Mouse (Mus musculus): ENCODE measurements around the gene Gm49711.
"Not testable (repeated sequence)": the region's sequence is repeated elsewhere in the genome, so short reads cannot be mapped to it uniquely, and the experiment has no call there.

The Gm49711 gene

GRCm38 (mm10) chr16:92064801-92065200 lies 6.7 kb downstream of the Gm49711 start:
- no peak for DNase-seq

- no peak for DNase-seq
Observed at GRCm38 (mm10) chr16:92070338-92070737, 12.2 kb downstream of the Gm49711 start.

DNA sequence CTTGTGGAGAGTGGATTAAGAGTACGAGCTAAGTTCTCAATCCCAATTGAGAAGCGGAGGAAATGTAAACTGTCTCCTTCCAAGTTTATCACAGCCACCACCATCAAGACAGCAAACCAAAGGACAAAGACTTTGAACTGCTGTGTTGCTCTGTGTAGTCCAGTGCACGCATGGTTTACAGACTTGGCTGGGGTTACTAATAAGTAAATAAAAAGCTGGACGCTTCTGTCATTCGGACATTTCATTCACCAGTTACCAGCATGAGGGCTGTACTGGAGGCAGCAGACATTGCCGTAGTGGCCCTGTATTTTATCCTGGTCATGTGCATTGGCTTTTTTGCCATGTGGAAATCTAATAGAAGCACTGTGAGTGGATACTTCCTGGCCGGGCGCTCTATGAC lies 18.7 kb downstream of the Gm49711 start:
- no peak for DNase-seq

GRCm38 (mm10) chr16:92083771-92084453 lies 25.8 kb downstream of the Gm49711 start:
- no peak for DNase-seq

DNA sequence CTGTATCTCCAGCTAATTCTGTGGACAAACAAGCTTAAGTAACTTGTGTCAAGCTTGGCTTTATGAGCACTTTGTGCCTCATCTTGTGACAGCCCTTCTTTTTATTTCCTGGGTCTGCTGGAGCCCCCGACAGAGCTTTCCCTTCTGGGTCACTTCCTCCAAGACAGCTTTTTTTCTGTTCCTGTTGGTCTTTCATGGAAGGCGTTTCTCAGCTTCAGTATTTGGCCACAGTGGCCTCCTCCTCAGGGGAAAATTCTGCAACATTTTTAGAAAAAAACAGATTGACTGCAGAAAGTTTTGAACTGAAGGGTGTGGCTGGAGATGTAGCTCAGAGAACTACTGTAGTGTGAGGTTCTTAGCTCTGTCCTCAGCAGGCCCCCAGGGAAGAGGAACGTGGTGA lies 31.1 kb downstream of the Gm49711 start:
- DNase-seq = no peak

DNA sequence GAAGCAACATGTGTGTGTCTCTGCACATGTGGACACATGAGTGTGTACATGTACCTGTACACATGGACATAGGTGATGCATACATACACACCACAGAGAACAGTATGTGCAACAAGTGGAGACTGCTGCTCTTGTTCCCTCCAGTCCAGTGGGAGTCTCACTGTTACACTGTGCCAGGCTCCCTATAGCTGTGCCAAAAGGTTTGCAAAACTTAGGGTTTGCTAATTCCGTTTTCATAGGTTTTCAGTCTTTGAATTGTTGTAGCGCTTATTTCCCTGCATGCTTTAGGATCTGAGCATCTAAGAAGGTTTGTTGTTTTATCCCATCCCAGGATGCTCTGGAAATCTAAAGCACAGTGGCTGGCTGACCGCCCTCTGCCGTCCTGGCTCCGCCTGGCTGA lies 33.8 kb downstream of the Gm49711 start:
- no peak for DNase-seq

DNA sequence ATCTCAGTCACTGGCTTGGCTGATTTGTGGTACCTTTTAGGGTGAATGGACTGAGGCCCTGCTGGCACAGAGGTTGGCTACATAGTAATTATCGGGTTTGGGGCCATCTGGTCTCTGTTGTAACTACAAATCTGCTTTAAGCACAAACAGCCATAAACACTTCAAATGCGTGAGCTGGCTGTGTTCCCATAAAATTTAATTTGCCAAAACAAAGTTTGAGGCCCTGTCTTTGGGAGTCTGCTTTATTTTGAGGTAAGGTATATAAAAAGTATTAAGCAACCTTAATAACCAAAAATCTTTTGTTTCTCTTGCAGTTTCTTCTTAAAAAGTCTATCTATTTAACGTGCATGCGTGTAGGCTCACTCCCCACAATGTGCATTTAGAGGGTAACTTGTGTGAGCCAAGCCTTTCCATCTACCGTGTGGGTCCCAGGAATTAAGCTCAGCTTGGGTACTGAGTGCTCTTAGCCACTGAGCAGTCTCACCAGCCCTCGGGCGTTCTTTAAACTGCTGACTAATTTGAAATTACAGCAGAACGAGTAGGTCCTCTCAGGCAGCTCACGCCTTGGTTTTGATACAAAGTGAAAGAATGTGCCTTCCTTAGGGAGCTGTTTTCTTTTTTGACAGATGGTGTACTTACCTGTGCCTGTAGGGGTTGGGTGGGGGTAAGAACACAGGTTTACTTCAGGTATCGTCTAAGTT lies 40.4 kb downstream of the Gm49711 start:
- no peak for DNase-seq

GRCm38 (mm10) chr16:92099598-92099997 lies 41.5 kb downstream of the Gm49711 start:
- DNase-seq = no peak

DNA sequence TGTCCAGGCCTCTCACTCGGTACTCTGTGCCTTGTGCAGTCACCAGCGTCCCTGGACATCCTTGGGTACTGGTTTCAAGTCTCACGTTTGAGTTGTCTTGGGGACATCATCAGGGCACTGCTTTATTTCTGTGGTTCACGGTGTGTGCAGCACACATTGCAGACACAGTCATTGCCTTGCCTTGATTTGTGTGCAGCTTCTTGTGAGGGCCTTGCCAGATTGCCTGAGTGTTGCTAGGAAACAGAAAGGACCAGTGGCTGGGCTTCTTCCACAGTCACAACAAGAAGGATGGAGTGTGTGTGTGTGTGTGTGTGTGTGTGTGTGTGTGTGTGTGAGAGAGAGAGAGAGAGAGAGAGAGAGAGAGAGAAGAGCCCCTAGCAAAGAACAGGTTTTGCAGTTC lies 42.0 kb downstream of the Gm49711 start:
- no peak for DNase-seq

DNA sequence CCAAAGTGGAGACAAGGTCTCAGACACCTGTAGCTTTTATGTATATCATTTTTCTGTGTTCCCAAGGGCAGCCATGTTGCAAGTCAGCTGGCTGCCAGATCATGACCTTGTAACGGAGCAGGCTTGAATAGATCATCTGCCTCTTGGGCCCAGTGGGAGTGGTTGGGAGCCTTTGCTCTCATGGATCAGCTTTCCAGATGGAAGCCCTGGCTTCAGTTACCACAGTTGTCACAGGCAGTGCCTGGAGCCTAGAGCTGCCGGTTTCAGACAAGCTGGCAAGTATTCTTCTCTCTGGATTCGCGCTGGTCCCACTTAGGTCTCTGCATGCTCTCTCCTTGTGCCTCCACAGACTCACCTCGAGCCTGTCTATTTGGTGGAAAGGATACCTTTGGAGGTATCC lies 44.0 kb downstream of the Gm49711 start:
- no peak for DNase-seq

- not testable (repeated sequence) for DNase-seq
Observed at GRCm38 (mm10) chr16:92102931-92103330, 44.8 kb downstream of the Gm49711 start.

GRCm38 (mm10) chr16:92103572-92104331 lies 45.6 kb downstream of the Gm49711 start:
- DNase-seq = no peak

DNA sequence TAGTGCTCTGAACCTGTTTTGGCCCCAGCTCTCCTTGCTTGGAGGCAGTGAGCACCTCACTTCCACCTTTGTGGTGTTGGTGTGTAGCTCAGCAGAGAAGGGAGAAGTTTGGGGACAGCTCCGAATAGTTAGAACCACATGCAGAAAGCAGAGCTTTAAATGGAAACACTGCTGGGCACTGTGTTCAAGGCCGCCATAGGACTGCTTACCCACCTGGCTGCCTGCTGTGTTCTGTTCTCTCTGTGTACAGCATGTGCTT lies 46.1 kb downstream of the Gm49711 start:
- no peak for DNase-seq

DNA sequence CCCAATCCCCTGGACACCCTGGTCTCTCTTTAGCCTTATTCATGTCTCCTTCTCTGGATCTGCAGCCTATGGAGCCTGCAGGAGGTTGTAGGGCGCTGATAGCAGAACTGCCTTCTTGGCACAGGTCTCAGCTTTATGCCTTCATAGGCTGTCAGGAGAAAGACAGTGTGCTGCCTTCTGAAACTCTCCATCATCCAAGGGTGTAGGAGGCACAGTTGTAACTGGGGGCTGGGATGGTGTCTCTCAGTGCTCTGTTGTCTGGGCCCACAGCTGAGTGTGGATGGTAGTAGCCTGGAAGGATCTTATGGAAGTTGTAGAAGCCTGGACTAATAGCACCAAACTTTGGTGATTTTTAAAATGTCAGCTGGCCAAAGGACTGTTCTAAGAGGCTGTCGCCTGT lies 46.8 kb downstream of the Gm49711 start:
- no peak for DNase-seq

DNA sequence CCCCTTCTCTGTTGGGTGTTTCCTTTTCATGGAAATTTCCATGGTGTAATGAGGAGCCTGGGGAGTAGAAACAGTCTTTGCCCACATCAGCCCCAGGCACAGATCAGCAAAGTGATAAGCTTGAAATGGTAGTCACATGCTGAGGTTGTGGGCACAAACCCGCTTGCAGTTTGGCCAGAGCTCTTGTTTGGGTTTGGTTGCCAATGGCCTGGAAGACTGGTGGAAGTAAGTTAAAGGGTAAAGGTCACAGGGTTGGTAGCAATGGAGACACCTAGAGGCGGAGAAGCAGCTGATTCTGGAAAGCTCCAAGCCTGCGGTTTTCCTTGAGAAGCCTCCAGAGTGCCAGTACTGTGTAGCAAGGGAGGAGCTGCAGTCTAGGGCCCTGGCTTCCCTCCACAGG lies 47.5 kb downstream of the Gm49711 start:
- no peak for DNase-seq

DNA sequence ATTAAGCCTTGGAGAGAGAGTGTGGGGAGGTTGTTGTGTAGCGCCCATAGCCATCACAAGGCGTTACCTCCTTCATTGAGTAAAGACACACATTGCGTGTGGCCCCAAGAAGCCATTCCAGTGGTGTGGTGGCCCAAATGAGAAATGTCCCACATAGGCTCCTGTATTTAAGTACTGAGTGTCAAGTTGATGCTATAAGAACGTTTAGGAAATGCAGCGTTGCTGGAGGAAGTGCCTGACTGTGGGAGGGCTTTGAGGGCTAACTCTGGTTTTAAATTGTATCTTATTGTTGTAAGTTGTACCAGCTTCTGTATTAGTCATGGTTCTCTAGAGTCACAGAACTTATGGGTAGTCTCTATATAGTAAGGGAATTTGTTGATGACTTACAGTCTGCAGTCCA lies 49.2 kb downstream of the Gm49711 start:
- no peak for DNase-seq

DNA sequence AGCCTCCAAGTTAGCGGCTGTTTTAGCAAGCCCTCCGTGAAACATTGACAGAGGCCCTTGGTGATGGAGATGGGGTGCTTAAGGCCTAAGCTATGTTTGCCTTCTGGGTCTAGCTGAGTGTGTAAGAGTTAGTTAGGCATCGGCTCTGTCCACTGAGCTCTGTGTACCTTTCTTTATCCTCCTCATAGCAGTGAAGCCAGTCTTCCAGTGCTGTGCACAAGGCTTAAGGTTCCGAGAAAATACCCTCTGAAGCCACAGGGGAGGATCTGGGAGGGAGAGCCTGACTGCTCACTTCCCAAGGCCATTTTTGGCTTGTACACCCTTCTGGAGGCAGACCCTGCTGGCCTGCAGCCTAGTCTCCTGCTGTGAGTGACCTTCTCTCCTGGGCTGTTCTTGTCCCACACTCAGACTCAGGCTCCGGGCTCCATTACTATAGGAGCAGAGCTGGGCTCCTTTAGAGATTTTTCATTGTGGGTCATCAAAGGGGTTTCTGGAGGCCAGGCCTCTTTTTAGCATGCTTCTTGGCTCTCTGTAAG lies 56.7 kb downstream of the Gm49711 start:
- no peak for DNase-seq

- no peak for DNase-seq
Observed at GRCm38 (mm10) chr16:92115611-92116421, 57.7 kb downstream of the Gm49711 start.

DNA sequence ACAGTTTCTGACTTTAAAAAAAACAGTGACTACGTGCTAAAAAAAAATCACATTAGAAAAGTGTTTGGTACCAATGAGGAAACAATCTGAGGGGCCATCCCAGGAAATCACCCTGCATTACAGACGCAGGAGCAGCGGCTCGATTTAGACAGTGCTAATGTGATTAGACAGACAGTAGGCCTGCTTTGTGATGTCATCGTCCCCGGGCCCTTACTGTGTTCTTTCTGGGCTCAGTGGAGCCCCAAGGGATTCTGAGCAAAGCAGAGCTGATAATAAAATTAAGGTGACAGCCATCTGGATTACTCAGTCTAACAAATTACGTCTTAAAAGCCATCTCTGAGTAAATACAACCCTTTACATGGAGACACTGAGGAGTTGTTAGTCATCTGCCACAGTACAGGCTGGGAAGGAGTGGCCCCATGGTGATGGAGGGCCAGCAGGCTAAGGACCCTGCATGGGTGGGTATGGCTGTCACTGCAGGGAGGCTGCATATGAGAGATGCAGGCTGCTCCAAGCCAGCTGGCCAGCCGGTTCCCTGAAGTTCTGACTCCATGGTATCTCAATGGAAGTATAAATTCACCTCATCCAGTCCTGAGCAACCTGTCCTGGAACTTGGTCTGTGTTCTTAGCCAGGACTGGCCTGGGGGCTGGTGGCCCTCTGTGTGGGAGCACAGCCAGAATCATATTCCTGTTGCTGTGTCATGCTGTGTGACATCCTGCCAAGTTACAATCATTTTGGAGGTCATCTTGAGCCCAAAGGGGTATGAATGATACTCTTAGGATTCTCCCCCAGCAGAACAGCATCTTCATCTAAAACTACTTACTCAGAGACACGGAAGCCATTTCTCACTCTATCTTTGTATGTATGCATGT lies 59.5 kb downstream of the Gm49711 start:
- no peak for DNase-seq

DNA sequence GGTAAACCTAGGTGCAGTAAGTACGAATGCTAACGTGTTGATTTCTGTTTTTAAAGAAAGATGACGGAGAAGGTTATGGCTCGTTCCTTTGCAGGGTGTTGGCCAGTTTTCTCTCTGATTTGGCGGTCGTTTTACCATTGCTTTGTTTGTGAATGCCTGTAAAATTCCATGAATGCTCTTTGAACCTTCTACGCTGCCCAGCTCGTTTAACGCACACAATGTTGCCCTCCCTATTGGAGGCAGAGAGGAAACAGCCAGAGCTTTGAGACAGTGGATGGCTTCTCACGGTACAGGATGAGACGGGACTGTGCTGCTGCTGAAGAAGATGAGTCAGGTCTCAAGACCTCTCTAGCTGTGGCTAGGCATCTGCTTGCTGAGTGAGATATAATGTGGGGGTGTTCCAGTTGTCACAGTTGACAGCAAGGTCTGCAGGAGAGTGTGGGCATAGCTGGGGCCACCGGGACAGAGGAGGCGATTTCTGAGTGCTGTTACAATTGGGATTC lies 60.9 kb downstream of the Gm49711 start:
- DNase-seq = no peak

GRCm38 (mm10) chr16:92120899-92121531 lies 62.9 kb downstream of the Gm49711 start:
- no peak for DNase-seq

Data from B cell, adult 2 months (primary cell).